Mouse (Mus musculus): ENCODE measurements around the gene Tmem269.

Gene Tmem269

DNA sequence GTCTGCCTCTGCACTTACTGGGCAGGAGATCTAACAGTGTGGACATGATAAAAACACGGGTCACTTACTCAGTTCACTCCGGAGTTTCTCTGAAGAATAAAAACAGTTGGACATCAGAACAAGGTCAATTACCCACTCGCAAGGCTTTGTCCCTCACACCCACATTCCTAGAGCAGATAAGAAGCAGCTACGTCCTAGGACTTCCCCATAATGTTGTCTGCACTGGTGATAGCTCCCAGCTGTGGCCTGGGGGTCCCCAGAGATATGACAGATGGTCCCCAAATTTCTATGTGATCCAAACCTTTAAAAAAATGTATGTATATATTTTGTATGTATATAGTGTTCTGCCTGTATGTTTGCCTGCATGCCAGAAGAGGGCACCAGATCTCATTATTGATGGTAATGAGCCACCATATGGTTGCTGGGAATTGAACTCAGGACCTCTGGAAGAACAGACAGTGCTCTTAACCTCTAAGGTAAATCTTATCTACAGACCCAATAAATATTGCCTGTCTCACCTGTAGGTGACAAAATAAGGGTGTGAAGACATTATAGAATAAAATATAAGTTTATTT is 37.8 kb downstream of the Tmem269 start:
- no peak for DNase-seq

GRCm38 (mm10) chr4:119178331-119178730 is 39.7 kb downstream of the Tmem269 start:
- peak; percentile 97 for DNase-seq

DNA sequence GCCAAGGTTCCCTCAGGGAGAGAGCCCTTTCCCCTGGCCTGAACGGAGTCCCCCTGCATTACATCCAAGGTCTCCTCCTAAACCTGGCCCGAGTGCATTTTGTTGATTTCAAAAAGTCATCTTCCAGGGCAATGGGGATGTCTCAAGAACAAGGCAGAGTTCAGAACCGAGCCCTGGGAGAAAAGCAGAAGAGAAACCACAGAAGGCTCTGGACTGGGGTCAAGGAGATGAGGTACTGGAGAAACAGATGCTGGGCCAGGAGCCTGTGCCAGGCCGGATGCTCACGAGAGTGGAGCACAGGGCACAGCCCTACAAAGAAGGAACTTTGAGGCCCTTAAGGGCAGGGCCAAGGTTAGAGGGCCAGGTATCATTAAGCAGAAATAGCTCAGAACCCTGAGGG is 40.3 kb downstream of the Tmem269 start:
- peak; percentile 96 for DNase-seq

DNA sequence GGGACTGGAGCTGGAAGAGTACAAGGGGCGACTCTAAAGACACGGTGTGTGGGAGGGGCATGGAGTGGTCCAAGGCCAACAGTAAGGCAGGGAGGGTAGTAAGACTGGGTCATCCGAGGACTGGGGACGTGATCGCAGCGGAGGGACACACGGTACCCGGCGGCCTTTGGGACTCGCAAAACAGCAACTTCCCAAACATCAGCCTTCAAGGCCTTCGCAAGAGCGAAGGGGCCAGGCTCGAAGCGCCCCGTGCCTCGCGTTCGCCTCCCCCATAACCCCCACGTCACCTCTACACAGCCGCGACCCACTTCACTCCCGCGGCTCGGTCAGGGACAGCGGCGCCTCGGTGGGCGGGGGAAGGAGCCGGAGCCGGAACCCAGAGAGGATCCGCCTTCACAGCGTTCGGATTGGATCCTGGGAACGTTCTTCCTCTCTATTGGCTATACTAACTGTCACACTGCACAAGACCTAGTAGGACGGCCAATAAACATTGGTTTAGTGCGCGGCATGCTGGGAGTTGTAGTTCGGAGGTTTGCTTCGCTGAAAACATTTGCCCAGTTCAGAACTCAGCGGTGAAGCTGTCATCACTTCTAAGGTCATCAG is 44.1 kb downstream of the Tmem269 start, which contains the start of gene Zfp691:
Gene Zfp691, minus strand, starts transcription at position 345 of the 603 bp plus-strand sequence.
- DNase-seq: peak; percentile 100

DNA sequence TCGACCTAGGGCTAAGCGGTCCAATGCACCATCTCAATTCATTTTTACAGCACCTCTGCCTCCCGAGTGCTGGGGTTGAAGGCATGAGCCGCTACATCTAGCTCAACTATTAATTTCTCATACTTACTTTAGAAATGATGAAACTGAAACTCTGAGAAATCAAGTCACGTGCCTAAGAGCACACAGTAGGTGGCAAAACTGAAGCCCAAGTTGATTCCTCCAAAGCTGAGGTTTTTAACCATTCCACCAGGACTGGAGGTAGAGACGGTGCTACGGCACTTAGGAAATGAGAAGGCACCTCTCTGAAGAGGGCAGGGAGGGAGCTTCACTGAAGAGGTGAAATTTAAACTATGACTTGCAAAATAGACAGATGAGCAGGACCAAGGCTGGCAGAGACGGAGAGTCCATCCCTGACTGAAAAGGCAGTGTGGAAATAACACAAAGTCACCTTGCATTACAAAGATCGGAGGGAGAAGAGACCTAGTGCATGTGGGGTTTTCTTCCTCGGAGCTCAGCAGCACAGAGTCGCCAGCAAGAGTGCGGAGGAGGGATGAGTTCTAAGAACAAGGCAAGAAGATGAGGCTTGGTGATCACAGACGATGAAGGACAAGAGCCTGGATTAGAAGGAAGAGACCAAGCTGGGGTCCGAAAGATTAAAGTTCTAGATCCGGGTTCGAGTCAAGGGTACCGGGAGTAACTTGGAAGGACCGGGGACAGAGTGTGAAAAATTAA is 44.9 kb downstream of the Tmem269 start:
- no peak for DNase-seq

DNA sequence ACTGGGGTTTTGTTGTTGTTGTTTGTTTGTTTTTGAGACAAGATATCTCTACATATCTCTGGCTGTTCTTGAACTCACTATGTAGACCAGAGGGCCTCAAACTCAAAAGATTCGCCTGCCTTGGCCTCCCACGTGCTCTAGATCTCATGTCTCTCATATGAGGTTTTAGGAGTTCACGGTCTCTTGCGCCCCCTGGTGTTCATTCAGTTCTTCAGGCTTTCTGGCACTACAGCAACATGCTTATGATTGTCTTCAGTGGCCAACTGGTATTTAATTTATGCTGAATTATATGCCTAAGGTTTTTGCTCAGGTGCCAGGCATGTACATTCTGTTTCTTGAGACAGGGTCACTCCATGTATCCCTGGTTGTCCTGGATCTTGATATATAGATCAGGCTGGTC is 50.4 kb downstream of the Tmem269 start:
- peak; percentile 95 for DNase-seq

DNA sequence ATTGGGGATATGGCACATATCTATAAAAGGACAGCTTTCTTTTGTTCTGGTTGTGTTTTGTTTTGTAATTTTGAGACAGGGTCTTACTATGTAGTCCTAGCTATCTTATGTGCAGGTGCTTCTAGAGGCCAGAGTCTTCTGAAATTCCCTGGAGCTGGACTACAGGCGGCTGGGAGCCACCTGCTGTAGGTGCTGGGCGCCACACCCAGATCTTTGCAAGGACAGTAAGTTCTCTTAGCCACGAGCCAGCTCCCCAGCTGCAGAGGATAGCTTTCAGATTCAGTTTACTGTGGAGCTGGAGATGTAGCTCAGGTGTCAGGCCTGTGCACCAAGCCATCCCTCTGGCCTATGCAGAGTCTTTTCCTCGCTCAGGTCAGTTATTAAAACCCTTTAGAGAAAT is 50.9 kb downstream of the Tmem269 start:
- no peak for DNase-seq

DNA sequence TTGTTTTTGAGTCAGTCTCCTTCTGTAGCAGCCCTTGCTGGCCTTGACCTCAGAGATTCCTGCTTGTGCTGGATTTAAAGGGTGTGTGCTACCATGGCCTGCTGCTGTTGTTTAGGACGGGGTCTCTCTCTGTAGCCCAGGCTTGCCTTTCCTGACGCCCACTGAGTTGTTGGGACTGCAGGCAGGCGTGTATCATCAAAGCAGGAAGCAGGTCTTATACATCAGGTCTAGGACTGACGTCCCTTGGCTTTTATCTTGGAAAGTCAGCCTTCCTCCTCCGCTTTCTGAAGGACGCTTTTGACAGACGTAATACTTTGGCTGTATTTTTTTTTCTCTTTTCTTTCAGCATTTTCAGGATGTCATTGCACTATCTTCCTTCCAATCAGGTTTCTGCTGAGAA is 52.1 kb downstream of the Tmem269 start:
- no peak for DNase-seq

GRCm38 (mm10) chr4:119162990-119163389 is 55.0 kb downstream of the Tmem269 start:
- DNase-seq: no peak

- peak; percentile 56 for DNase-seq
These were observed 56.7 kb downstream of the Tmem269 start for GRCm38 (mm10) chr4:119161358-119161757.

DNA sequence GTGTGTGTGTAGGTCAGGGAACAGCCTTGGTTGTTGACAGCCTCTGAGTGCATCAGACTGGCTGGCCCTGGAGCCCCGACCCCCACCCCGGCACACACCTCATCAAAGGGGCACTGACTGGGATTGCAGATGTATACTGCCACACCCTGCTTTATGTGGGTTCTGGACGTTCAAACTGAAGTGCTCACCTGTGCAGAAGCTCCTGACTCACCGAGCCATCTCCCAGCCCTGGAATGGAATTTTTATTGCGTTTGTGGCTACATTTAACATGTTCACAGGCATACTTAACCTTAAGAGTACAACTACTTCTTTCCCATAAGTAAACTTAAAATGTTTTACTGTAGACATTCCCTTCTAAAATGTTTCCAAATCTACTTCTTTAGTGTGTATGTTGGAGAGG is 60.1 kb downstream of the Tmem269 start:
- no peak for DNase-seq

DNA sequence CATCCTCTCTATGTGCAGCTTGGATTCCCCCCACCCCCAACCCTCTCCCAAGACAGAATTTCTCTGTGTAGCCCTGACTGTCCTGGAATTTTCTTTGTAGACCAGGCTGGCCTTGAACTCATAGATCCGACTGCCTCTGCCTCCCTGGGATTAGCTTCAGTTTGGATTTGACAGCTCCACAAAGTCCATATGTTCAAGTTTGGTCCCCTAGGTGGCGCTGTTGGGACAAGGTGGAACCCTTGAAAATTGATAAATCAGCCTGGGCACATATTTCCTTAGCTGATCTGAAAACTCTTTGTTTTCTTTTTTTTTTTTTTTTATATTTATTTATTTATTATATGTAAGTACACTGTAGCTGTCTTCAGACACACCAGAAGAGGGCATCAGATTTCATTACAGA is 60.8 kb downstream of the Tmem269 start:
- no peak for DNase-seq
